Mouse (Mus musculus): ENCODE data around the gene Hoxb7. TPM values are rescaled to one million over a fixed set of nuclear protein-coding genes. Genes with fewer than 3 reads are reported as not detected.

Gene Hoxb7
- polyA plus RNA-seq, 1 experiment: 15.5 TPM

DNA sequence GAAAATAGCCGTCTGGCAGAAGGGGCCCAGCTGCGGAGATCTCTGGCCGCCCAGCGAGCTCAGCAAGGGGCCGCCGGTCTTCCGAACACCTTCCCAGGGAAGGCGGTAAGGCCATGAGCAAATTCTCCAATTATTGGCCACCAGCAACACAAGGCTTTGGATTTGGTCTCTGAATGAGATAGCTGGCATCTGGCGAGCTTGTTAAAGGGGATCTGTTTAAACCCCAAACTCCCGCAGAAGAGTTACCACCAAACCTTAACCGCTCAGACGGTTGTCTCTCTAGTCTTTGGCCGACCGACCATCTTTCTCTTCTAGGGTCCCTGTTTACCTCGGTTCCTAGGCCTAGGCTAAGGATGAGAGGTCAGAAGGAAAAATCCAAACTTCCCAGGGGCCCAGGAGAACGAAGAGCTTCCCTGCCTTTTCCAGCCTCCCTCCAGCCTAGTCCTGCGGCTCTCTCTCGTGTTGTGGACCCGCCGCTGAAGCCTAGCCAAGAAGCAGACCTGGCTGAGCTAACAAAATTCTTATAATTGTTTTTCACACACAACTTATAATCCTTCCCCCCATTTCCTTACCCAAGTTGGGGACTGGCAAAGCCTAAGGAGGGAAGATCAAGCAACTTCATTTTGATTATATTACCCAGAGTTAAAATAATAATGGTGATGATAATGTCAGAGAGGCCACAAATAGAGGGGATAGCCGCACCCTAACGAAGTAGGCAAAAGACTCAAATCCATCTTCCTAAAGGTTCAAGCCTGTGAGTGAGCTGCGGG lies 16.1 kb downstream of the Hoxb7 start:
- Histone ChIP-seq H3K4me1 (ENCODE audit: control insufficient read depth, insufficient read depth, low read length) (peaks cover 7% of the 10 kb centered on the region; the same call in 1 of the 2 replicates), H3K4me3 (ENCODE audit: insufficient read depth, low read depth, low read length) (peak overlapping the region; percentile 24; the same call in 1 of the 2 replicates), H3K36me3 (ENCODE audit: control insufficient read depth, insufficient read depth, low read length) (peaks cover 2% of the 10 kb centered on the region; the same call in 1 of the 2 replicates), H3K27ac (ENCODE audit: insufficient read depth, low read depth, low read length) (peak overlapping the region; percentile 58), H3K27me3 (replicated peaks; ENCODE audit: control insufficient read depth, insufficient read depth, low read length) (no peaks in the 10 kb centered on the region)
- 28% methylated on average over 23 of the region's 23 CpGs for WGBS
- TF ChIP-seq POLR2A (IDR thresholded peaks at IDR 0.05; ENCODE audit: low read depth, low read length) (no peak), CTCF (conservative IDR thresholded peaks at IDR 0.05; ENCODE audit: insufficient read depth, insufficient read length, low read depth, low read length) (no peak)
- DNase-seq: no peak

DNA sequence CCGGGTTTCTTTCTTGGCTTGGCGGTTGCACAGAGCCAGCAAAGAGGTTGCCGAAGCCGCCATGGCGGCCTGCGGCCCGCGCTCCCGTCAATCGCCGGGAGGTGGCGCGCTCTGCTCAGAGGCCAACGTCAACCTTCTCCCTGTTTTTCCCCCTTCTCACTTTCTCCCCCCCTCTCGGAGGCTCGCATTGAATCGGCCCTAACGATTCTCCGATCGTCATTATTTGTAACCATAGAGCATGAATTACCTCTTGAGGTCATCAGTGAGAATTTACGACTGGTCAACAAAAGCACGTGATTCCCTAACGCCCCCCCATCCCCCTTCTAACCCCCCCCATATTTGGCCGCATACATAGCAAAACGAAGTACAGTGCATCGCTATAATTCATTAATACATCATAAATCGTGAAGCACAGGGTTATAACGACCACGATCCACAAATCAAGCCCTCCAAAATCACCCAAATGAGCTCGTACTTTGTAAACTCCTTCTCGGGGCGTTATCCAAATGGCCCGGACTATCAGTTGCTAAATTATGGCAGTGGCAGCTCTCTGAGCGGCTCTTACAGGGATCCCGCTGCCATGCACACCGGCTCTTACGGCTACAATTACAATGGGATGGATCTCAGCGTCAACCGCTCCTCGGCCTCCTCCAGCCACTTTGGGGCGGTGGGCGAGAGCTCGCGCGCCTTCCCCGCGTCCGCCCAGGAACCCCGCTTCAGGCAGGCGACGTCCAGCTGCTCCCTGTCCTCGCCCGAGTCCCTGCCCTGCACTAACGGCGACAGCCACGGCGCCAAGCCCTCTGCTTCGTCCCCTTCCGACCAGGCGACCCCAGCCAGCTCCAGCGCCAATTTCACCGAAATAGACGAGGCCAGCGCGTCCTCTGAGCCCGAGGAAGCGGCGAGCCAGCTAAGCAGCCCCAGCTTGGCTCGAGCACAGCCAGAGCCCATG lies 17.0 kb downstream of the Hoxb7 start, which contains the start of gene Hoxb5:
TSS of gene Hoxb5 (plus strand) at position 186 of the 949 bp plus-strand sequence.
- Histone ChIP-seq H3K4me1 (ENCODE audit: control insufficient read depth, insufficient read depth, low read length) (peaks cover 7% of the 10 kb centered on the region; the same call in 1 of the 2 replicates), H3K36me3 (ENCODE audit: control insufficient read depth, insufficient read depth, low read length) (peaks cover 2% of the 10 kb centered on the region; the same call in 1 of the 2 replicates), H3K27me3 (replicated peaks; ENCODE audit: control insufficient read depth, insufficient read depth, low read length) (no peaks in the 10 kb centered on the region), H3K27ac (ENCODE audit: insufficient read depth, low read depth, low read length) (peak within 1 kb of the TSS; percentile 92), H3K4me3 (ENCODE audit: insufficient read depth, low read depth, low read length) (peak within 1 kb of the TSS; percentile 55)
- peak; percentile 79 for TF ChIP-seq CTCF (conservative IDR thresholded peaks at IDR 0.05; ENCODE audit: insufficient read depth, insufficient read length, low read depth, low read length)
- TF ChIP-seq POLR2A (IDR thresholded peaks at IDR 0.05; ENCODE audit: low read depth, low read length): no peak
- 2% methylated on average over 69 of the region's 69 CpGs for WGBS
- DNase-seq: peak; percentile 94

DNA sequence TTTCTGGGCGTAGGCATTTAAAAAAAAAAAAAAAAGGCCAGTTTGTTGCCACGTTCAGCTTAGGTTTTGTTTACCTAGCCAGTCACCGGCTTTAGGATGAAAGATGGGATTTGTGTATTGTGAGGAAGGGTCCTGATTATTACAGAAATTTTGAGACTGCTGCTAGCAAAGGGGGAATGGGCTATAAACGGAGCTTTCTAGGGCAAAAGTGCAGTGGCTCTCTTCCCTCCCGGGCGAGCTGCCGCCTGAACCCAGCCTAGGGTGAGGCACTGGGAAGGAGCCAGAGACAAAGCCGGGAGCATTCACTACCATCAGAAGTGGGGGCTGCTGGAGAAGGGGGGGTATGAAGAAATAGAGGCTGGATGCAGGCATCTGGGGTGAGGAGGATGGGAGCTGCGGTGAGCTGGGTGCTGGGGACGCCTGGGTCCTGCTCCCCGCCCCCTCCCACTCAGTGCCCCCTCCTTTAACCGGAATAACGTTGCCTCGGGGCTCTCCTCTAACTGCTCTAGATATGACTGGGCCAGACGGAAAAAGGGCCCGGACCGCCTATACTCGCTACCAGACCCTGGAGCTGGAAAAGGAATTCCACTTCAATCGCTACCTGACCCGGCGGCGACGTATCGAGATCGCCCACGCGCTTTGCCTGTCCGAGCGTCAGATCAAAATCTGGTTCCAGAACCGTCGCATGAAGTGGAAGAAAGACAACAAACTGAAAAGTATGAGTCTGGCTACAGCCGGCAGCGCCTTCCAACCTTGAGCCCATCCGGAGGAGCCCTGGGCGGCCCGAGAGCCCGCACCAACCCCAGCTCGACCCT lies 18.2 kb downstream of the Hoxb7 start:
- 16% methylated on average over 38 of the region's 38 CpGs for WGBS

GRCm38 (mm10) chr11:96305505-96306182 lies 19.2 kb downstream of the Hoxb7 start:
- WGBS: 40% methylated on average over 6 of the region's 6 CpGs
- DNase-seq: peak; percentile 33
- Histone ChIP-seq H3K36me3 (ENCODE audit: control insufficient read depth, insufficient read depth, low read length) (peaks cover 2% of the 10 kb centered on the region; the same call in 1 of the 2 replicates), H3K4me3 (ENCODE audit: insufficient read depth, low read depth, low read length) (peak overlapping the region; percentile 57), H3K4me1 (ENCODE audit: control insufficient read depth, insufficient read depth, low read length) (peaks cover 12% of the 10 kb centered on the region; the same call in 1 of the 2 replicates), H3K27me3 (replicated peaks; ENCODE audit: control insufficient read depth, insufficient read depth, low read length) (no peaks in the 10 kb centered on the region), H3K27ac (ENCODE audit: insufficient read depth, low read depth, low read length) (peak overlapping the region; percentile 92)
- TF ChIP-seq CTCF (conservative IDR thresholded peaks at IDR 0.05; ENCODE audit: insufficient read depth, insufficient read length, low read depth, low read length) (no peak), POLR2A (IDR thresholded peaks at IDR 0.05; ENCODE audit: low read depth, low read length) (no peak)

More for the DNA sequence above, 18.2 kb downstream of the Hoxb7 start:
- Histone ChIP-seq H3K27me3 (replicated peaks; ENCODE audit: control insufficient read depth, insufficient read depth, low read length) (no peaks in the 10 kb centered on the region), H3K36me3 (ENCODE audit: control insufficient read depth, insufficient read depth, low read length) (peaks cover 2% of the 10 kb centered on the region; the same call in 1 of the 2 replicates), H3K4me1 (ENCODE audit: control insufficient read depth, insufficient read depth, low read length) (peaks cover 7% of the 10 kb centered on the region; the same call in 1 of the 2 replicates), H3K4me3 (ENCODE audit: insufficient read depth, low read depth, low read length) (peak overlapping the region; percentile 58), H3K27ac (ENCODE audit: insufficient read depth, low read depth, low read length) (peak overlapping the region; percentile 92)
- DNase-seq: no peak
- TF ChIP-seq CTCF (conservative IDR thresholded peaks at IDR 0.05; ENCODE audit: insufficient read depth, insufficient read length, low read depth, low read length): no peak
- TF ChIP-seq POLR2A (IDR thresholded peaks at IDR 0.05; ENCODE audit: low read depth, low read length): no peak

DNA sequence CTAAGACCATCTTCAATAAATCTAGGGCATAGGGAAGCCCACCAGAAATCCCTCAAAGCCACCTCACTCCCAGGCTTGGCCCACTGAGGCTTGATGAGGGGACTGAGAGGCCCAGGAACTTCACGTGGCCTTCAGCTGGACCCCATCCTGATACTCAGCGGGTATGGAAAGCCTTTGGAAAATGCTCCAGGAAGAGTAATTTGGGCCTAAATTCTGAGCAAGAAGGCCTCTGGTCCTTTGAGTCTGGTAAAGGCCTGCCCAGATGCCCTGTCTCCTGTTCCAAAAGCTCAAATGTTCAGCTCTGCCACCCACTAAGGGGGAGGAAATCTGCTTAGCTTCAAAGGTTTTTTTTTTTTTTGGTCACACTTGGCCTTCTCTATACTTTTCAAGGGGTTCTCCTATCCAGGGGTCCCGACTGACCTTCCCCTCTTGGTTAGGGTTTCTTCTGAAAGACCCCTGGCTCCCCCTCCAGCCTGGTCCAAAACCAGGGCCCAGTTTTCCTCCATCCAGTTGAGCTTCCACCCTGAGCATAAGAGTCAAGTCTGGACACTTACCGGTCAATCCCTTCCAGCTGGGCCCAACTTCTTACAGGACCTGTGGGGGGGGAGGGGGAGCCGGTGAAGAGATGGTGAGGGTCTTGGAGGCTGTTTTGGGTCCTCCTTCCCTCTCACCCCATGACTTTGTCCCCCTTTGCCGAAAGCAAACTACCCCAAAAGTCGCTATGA lies 19.9 kb downstream of the Hoxb7 start:
- peak overlapping the region; percentile 57 for H3K4me3 ChIP-seq (ENCODE audit: insufficient read depth, low read depth, low read length)

More for the DNA sequence above, 19.9 kb downstream of the Hoxb7 start:
- peaks cover 12% of the 10 kb centered on the region; the same call in 1 of the 2 replicates for H3K4me1 ChIP-seq (ENCODE audit: control insufficient read depth, insufficient read depth, low read length)
- H3K27me3 ChIP-seq (replicated peaks; ENCODE audit: control insufficient read depth, insufficient read depth, low read length): no peaks in the 10 kb centered on the region
- TF ChIP-seq CTCF (conservative IDR thresholded peaks at IDR 0.05; ENCODE audit: insufficient read depth, insufficient read length, low read depth, low read length) (no peak), POLR2A (IDR thresholded peaks at IDR 0.05; ENCODE audit: low read depth, low read length) (no peak)
- WGBS: 34% methylated on average over 7 of the region's 7 CpGs
- peak overlapping the region; percentile 92 for H3K27ac ChIP-seq (ENCODE audit: insufficient read depth, low read depth, low read length)
- H3K36me3 ChIP-seq (ENCODE audit: control insufficient read depth, insufficient read depth, low read length): no peaks in the 10 kb centered on the region; the same call in 1 of the 2 replicates
- DNase-seq: peak; percentile 29
